Mouse (Mus musculus) neural tube, embryonic 14.5 days (tissue): Measurements from ENCODE around the gene Stx4a. TPM values are rescaled to one million over a fixed set of nuclear protein-coding genes. Genes with fewer than 3 reads are reported as not detected.

Experiments
- ATAC-seq: fragments of 200-750 bp; cut with Nextera tagmentation; 2 replicates; pipeline ENCODE4 v1.8.0; 2017; ENCODE audit warnings: low read depth, mild to moderate bottlenecking, moderate TSS enrichment, moderate library complexity
- H3K27ac ChIP-seq: fragments of 300-500 bp; sonication (generic); 2 replicates; pipeline ENCODE4 v1.5.1; 2014; ENCODE audit warnings: low read depth, mild to moderate bottlenecking, control low read depth, low read length, moderate library complexity, mixed read lengths
- H3K27me3 ChIP-seq: fragments of 300-500 bp; sonication (generic); 2 replicates; pipeline ENCODE4 v1.6.1; 2014; ENCODE audit warnings: low read length; ENCODE audit not compliant: control insufficient read depth, insufficient read depth
- H3K36me3 ChIP-seq: fragments of 300-500 bp; sonication (generic); 2 replicates; pipeline ENCODE4 v1.6.1; 2014; ENCODE audit warnings: low read length, mixed read lengths; ENCODE audit not compliant: control insufficient read depth, insufficient read depth
- H3K4me1 ChIP-seq: fragments of 300-500 bp; sonication (generic); 2 replicates; pipeline ENCODE4 v1.6.1; 2014; ENCODE audit warnings: low read length; ENCODE audit not compliant: control insufficient read depth, insufficient read depth
- H3K4me2 ChIP-seq: fragments of 300-500 bp; sonication (generic); 2 replicates; pipeline ENCODE4 v1.6.1; 2014; ENCODE audit warnings: mild to moderate bottlenecking, low read depth, low read length, control low read depth
- H3K4me3 ChIP-seq: fragments of 300-500 bp; sonication (generic); 2 replicates; pipeline ENCODE4 v1.5.1; 2014; ENCODE audit warnings: low read depth, low read length, control low read depth, mixed read lengths
- H3K9ac ChIP-seq: fragments of 300-500 bp; sonication (generic); replicated peaks from 2 replicates; pipeline ENCODE4 v1.6.1; 2014; ENCODE audit warnings: low read depth, mild to moderate bottlenecking, control low read depth, low read length, mixed read lengths
- H3K9me3 ChIP-seq: fragments of 300-500 bp; sonication (generic); 2 replicates; pipeline ENCODE4 v1.6.1; 2016; ENCODE audit warnings: low read length; ENCODE audit not compliant: control insufficient read depth
- WGBS: fragments of 180-500 bp; shearing (Covaris S2); extraction: QIAGEN DNeasy Blood & Tissue Kit; methylation state at CpG from one replicate; pipeline ENCODE4 v1.1.7; 2014; 5-methylcytosine and 5-hydroxymethylcytosine counted together
- polyA plus RNA-seq: library from polyadenylated mRNA; unstranded; fragments of >200 nt; fragmentation: Nextera tagmentation; extraction: Ambion mirVana; gene quantifications from 2 replicates; pipeline ENCODE4 v1.2.1, GENCODE M21; 2014

Stx4a gene
- polyA plus RNA-seq, 1 experiment from 2014 or later = 9.8 TPM

DNA sequence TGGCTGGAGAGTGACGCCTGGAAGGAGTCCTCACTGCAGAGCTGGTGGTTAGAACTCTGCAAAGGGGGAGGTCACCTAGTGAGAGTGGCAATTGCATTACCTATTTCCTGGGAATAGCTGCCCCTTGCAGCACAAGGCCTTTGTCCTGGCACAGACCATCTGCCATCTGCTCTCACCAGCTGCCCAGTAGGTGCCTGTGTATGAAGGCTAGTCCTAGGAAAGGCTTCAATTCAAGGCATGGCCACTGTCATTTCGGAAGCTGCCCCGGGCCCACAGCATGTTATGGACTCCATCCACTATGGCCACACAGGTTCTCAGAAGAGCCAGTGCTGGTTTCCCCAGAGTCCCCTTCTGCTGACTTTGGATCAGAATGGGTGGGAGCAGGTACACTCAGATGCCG is 25.5 kb upstream of the Stx4a start:
- Histone ChIP-seq H3K4me2 (no peak overlapping the region), H3K4me3 (no peak overlapping the region), H3K9ac (no peak overlapping the region), H3K36me3 (peaks cover 50% of the 10 kb centered on the region), H3K4me1 (no peaks in the 10 kb centered on the region), H3K27ac (no peak overlapping the region), H3K9me3 (no peaks in the 10 kb centered on the region), H3K27me3 (no peaks in the 10 kb centered on the region)
- no peak for ATAC-seq
- 91% methylated on average over 4 of the region's 4 CpGs for WGBS

DNA sequence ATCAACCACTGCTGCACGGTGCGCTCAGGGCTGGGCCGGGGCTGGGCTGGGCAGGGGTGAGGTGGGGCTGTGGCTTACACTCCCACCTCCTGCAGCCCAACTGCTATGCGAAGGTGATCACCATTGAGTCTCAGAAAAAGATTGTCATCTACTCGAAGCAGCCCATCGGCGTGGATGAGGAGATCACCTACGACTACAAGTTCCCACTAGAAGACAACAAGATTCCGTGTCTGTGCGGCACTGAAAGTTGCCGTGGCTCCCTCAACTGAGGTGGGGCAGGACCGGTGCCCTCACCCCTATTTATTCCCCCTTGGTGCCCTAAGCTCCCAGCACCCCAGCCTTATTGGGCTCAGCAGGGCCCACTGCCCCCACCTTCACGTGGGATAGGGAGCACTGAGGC is 24.9 kb upstream of the Stx4a start:
- H3K9ac ChIP-seq = no peak overlapping the region
- no peak for ATAC-seq
- H3K36me3 ChIP-seq = peaks cover 48% of the 10 kb centered on the region
- no peaks in the 10 kb centered on the region for H3K9me3 ChIP-seq
- no peak overlapping the region for H3K4me2 ChIP-seq
- no peaks in the 10 kb centered on the region for H3K4me1 ChIP-seq
- no peak overlapping the region for H3K4me3 ChIP-seq
- no peaks in the 10 kb centered on the region for H3K27me3 ChIP-seq
- 92% methylated on average over 13 of the region's 13 CpGs for WGBS
- no peak overlapping the region for H3K27ac ChIP-seq

DNA sequence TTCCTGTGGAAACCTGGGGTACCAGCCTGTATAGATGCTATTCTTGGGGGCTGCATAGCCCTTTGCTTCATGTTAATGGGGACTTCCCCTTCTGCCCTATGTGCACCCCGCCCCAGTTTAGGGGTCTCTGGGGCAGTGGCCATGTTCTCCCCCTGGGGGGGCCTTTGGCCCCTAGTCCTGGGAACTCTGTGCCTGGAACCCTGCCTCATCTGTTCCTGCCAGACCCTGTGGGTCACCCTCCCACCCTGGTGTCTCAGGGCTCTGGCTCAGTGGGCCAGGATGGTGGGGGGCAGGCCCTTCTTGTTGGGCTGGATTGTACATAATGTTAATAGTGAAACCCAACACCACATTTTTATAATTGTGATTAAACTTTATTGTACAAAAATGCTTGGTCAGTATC is 24.4 kb upstream of the Stx4a start:
- Histone ChIP-seq H3K4me1 (no peaks in the 10 kb centered on the region), H3K27me3 (no peaks in the 10 kb centered on the region), H3K36me3 (peaks cover 47% of the 10 kb centered on the region), H3K4me2 (no peak overlapping the region), H3K27ac (no peak overlapping the region), H3K9me3 (no peaks in the 10 kb centered on the region), H3K4me3 (no peak overlapping the region), H3K9ac (no peak overlapping the region)
- WGBS = 100% methylated on average over 1 of the region's 1 CpGs
- no peak for ATAC-seq

DNA sequence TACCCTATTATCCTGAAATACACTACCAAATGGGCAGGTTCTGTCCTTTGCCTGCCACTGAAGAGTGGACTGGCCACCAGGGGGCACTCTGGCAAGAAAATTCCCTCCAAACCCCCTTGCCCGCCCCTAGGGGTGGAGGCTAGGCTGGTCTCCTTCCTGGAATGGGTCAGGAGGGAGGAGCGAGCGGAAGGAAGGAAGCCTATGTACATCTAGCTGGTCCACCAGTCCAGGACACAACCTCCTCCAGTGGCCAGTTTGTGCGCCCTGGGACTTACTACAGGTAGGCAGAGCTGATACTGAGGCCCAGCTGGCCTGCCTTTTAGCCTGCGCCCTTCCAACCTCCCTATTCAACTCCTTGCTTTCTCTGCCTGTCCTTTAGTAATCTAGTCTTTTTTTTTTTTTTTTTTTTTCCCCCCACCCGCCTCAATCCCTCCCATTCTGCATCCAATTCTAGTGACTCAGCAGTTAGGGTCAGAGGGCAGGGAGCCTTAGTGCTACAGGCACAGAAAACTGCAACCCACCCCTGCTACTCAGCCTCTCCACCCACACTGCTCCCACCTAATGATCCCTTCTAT is 23.6 kb upstream of the Stx4a start, which contains the start of gene Hsd3b7:
Gene Hsd3b7, plus strand, starts transcription at position 170 of the 575 bp plus-strand sequence.
- WGBS = 30% methylated on average over 6 of the region's 6 CpGs
- peak; percentile 80 for ATAC-seq
- Histone ChIP-seq H3K4me3 (no peak within 1 kb of the TSS), H3K27me3 (no peaks in the 10 kb centered on the region), H3K36me3 (peaks cover 39% of the 10 kb centered on the region), H3K4me1 (no peaks in the 10 kb centered on the region), H3K27ac (no peak within 1 kb of the TSS), H3K9me3 (no peaks in the 10 kb centered on the region), H3K4me2 (peak within 1 kb of the TSS; percentile 18; the same call in 1 of the 2 replicates), H3K9ac (no peak within 1 kb of the TSS)

DNA sequence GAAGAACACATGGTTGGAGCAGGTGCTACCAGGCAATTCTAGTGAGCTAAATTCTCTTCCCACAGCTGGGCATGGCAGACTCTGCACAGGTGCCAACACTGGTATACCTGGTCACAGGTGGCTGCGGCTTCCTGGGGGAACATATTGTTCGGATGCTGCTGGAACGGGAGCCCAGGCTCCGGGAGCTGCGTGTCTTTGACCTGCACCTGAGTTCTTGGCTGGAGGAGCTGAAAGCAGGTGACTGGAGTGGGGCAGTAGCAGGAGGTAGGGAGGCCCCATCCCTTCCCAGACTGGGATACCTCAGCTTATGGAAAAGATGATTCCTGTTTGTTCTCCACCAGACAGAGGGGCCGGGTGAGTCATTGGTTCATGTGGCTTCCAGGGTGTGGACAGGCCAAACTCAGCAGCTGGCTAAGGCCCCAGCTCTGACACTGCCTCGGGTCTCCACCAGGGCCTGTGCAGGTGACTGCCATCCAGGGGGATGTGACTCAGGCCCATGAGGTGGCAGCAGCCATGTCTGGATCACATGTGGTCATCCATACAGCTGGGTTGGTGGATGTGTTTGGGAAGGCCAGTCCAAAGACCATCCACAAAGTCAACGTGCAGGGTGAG is 23.0 kb upstream of the Stx4a start:
- H3K4me1 ChIP-seq = no peaks in the 10 kb centered on the region
- 96% methylated on average over 8 of the region's 8 CpGs for WGBS
- H3K4me2 ChIP-seq = peak overlapping the region; percentile 18; the same call in 1 of the 2 replicates
- ATAC-seq = no peak
- no peak overlapping the region for H3K27ac ChIP-seq
- H3K9ac ChIP-seq = no peak overlapping the region
- H3K9me3 ChIP-seq = no peaks in the 10 kb centered on the region
- H3K4me3 ChIP-seq = no peak overlapping the region
- H3K36me3 ChIP-seq = peaks cover 33% of the 10 kb centered on the region
- no peaks in the 10 kb centered on the region for H3K27me3 ChIP-seq

DNA sequence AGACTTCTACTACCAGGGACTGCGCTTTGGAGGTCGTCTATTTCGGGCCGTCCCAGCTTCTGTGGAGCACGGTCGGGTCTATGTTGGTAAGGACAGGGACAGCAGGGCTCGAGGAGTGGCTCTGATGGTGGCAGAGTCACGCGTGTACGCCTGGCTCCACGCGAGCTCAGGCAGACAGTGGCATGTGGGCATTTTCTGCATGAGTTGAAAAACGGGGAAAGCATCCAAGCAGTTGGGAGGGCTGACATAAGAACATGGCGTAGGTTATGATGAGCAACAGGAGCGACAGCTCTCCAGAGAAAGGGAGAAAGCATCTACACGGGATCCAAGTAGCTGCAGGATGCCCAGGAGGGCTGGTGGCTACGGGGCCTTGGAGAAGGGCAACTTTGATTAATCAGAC is 21.8 kb upstream of the Stx4a start:
- Histone ChIP-seq H3K9ac (no peak overlapping the region), H3K36me3 (peaks cover 22% of the 10 kb centered on the region), H3K4me1 (no peaks in the 10 kb centered on the region), H3K9me3 (no peaks in the 10 kb centered on the region), H3K27ac (no peak overlapping the region), H3K4me3 (no peak overlapping the region), H3K4me2 (no peak overlapping the region), H3K27me3 (no peaks in the 10 kb centered on the region)
- ATAC-seq = no peak
- WGBS = 92% methylated on average over 17 of the region's 17 CpGs

DNA sequence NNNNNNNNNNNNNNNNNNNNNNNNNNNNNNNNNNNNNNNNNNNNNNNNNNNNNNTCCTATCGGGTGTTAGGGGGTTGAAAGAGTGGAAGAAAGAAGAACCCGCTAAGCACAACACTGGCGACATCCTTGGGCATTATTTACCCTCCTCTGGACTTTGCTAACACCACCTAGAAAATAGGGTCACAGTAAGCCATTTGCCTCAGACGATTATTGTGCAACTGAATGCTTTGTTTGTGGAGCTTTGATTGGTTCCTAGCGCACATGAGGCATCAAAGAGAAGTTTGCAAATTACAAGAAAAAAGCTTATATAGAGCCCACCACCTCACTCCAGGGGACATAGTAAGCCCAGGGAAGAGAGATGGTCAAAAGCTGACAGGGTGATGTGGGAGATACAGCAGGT is 15.3 kb upstream of the Stx4a start:
- Histone ChIP-seq H3K9ac (no peak overlapping the region), H3K27ac (no peak overlapping the region), H3K4me2 (no peak overlapping the region), H3K4me1 (no peaks in the 10 kb centered on the region), H3K27me3 (no peaks in the 10 kb centered on the region), H3K36me3 (peaks cover 10% of the 10 kb centered on the region), H3K4me3 (no peak overlapping the region), H3K9me3 (no peaks in the 10 kb centered on the region)
- WGBS = 67% methylated on average over 5 of the region's 5 CpGs
- no peak for ATAC-seq

DNA sequence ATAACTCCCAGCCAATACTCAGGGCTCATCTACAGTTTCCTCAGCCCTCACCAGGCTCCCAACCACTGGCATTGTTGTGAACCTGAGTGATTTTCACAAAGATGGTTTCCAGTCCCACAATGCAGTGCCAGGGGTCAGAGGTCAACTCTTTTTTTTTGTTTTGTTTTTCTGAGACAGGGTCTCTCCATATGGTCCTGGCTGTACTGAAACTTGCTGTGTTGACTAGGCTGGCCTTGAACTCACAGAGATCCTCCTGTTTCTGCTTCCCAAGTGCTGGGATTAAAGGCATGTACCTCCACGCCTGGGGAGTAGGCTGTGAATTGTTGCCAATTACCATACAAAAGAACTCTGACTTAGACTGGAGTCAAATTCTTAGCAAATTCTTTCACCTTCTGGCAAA is 14.2 kb upstream of the Stx4a start:
- no peak overlapping the region for H3K4me3 ChIP-seq
- H3K27ac ChIP-seq = no peak overlapping the region
- H3K4me1 ChIP-seq = no peaks in the 10 kb centered on the region
- no peak overlapping the region for H3K4me2 ChIP-seq
- H3K9ac ChIP-seq = no peak overlapping the region
- H3K36me3 ChIP-seq = peaks cover 15% of the 10 kb centered on the region
- no peaks in the 10 kb centered on the region for H3K9me3 ChIP-seq
- no peaks in the 10 kb centered on the region for H3K27me3 ChIP-seq
- no peak for ATAC-seq
- WGBS = 91% methylated on average over 1 of the region's 1 CpGs

DNA sequence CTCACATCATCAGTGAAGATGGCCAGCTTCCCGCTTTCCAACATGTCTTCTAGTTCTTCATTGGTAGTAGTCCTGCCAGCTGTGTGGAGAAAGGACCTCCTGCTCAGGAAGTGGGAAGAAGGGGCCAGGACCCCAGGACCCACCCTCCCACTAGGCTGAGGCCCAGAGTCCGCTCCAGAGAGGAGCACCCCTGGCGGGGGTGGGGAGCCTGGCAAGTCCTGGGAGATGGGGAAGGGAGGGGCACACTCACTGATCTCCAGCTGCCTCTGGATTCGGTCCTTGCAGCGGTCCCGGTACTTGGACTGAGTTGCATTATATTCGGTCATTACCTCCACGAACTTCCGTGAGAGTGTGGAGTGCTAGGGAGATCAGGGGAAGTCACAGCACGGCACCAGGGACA is 13.4 kb upstream of the Stx4a start:
- WGBS = 85% methylated on average over 10 of the region's 10 CpGs
- no peak for ATAC-seq
- no peaks in the 10 kb centered on the region for H3K9me3 ChIP-seq
- H3K4me2 ChIP-seq = no peak overlapping the region
- H3K4me3 ChIP-seq = no peak overlapping the region
- no peaks in the 10 kb centered on the region for H3K4me1 ChIP-seq
- H3K27ac ChIP-seq = no peak overlapping the region
- H3K9ac ChIP-seq = no peak overlapping the region
- peaks cover 21% of the 10 kb centered on the region for H3K36me3 ChIP-seq
- H3K27me3 ChIP-seq = no peaks in the 10 kb centered on the region
